Mouse (Mus musculus) common myeloid progenitor, adult 5-6 weeks (primary cell): ENCODE data around the gene Hnrnpul1. TPM values are rescaled to one million over a fixed set of nuclear protein-coding genes. Genes with fewer than 3 reads are reported as not detected.

Experiments used
- ATAC-seq: replicated peaks from 2 replicates; pipeline ENCODE4 v1.8.0; 2016; ENCODE audit warnings: low read depth, mild to moderate bottlenecking, moderate TSS enrichment, inconsistent platforms; ENCODE audit not compliant: poor library complexity, severe bottlenecking
- total RNA-seq: library from RNA; stranded (forward); fragments of 200-1000, 187-1606 nt; gene quantifications from 2 replicates; pipeline ENCODE4 v1.2.3, GENCODE M21; 2017

The Hnrnpul1 gene
- total RNA-seq, 1 experiment from 2014 or later, result 173 TPM

DNA sequence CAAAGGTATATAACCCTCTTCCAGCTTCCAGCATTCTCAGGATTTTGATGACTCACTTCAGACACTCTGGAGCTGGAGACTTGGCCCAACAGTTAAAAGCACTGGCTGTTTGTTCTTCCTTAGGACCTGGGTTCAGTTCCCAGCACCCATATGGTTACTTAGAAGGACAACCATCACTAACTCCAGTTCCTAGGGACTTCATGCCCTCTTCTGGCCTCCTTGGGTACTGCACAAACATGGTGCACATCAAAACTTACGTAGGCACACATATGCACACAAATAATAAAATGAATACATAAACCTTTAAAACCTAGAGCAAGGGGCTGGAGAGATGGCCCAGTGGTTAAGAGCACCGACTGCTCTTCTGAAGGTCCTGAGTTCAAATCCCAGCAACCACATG is 52.2 kb downstream of the Hnrnpul1 start:
- no peak for ATAC-seq

DNA sequence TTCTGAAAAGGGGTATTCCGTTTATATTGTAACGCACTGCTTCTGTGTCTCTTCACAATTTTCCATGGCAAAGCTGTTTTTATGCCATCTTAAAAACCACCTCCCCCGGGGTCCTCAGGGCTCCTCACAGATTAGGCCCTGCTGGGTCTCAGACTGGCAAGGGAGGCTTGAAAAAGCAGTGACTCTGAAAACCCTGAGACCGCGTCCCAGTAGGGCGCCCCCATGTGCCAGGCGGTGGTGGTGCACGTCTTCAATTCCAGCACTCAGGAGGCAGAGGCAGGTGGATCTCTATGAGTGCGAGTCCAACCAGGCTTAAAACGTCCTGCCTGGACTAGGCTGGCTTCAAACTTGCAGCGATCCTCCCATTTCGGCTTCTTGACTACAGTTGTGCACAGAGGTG is 53.8 kb downstream of the Hnrnpul1 start:
- ATAC-seq, result no peak

DNA sequence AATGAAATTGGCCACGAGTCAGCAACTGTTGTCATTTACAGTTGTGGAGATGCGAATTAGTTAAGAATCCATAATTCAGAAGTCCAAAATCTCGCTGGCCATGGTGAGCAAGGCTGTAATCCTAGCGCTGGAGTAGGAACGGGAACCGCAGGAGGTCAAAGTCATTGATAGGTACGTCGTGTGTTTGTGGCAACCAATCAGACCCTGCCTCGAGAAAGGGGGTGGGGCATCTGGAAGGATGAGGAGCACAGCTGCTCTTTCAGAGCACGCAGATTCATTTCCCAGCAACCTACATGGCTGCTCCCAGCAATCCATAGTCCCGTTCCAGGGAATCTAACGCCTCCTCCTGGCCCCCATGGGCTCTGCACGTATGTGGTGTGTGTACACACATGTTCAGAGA is 54.7 kb downstream of the Hnrnpul1 start:
- no peak for ATAC-seq

DNA sequence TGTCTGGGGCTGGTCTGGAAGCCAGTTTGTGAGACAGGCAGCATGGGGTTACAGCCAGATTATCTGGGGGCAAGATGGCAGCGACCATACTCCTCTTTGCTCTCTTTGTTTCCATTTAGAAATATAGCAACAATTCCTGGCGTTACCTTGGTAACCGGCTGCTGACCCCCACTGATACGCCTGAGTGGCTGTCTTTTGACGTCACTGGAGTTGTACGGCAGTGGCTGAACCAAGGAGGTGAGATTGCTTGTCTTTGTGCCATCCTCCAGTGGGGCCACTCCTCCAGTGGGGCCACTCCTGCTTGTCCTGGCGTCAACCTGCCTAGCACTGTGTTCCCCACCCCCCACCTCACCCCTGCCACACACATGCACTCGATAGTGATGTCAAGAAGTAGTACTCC is 60.5 kb downstream of the Hnrnpul1 start:
- no peak for ATAC-seq

DNA sequence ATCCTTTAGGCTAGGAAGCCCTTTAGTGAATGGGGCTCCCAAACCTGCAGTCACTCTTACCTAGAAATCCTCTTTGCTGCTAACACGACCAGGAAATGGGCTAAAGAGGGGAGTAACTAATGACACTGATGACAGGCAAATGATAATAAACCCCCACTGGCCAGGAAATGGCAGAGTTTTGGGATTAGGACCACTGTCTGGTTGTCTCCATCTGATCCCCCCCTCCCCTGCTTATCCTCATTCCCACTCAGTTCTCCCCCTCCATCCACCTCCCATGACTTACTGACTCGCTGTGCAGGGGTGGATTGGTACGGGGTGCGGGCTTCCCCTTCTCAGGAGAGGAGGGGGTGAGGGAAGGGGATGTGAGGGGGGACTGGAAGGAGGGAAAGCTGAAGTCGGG is 64.5 kb downstream of the Hnrnpul1 start:
- no peak for ATAC-seq

DNA sequence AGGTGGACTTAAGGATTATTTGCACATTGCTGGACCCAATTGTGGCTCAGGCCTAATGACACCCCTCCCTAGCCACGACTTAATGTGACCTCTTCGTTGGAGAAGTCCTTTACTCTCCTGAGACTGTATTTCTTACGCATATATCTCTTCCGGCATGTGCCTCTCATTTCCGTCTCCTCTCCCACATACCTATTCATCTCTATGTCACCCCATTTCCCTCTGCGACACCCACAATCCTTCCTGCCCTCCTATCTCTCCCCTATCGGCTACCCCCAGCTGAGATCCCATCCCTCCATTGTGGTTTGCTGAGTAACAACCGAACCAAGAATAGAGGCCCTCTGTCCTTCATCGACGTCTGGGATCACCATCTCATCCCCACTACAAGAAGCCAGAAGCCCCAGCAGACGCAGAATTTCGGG is 64.9 kb downstream of the Hnrnpul1 start:
- peak; percentile 45 for ATAC-seq

DNA sequence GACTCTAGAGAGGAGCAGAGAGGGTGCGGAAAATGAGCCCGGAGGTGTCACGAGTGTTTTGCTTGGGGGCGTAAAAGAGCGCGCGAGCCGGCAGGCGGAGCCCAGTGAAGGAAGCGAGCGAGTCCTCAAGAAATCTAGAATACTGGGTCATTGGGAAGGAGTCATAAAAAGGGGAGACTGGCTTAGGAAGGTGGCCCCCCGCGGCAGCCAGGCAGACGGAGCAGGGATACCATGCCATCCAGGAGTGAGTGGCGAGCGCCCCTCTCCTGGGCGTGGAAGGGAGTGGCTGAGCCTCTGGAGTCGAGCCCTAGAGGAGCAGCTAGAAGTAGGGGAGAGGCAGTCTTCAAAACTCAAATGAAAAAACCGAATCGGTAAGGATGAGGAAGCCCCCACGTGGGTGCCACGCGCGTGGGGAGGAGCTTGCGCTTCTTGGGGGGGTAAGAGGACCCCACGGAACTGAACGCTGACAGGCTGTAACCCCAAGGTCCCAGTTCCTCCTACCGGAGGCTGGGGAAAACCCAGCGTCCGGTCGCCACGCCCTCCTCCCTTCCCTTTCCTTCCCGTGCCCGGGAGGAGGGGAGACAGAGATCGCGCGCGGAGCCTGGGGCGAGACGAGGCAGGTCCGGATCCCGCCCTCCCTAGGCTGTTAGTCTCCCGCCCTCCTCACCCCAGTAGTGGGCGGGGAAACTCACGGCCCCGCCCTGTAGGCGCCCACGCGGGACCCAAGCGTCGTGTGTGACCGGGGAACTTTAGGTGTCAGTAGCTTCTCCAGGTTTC is 65.6 kb downstream of the Hnrnpul1 start:
- ATAC-seq, result peak; percentile 62

DNA sequence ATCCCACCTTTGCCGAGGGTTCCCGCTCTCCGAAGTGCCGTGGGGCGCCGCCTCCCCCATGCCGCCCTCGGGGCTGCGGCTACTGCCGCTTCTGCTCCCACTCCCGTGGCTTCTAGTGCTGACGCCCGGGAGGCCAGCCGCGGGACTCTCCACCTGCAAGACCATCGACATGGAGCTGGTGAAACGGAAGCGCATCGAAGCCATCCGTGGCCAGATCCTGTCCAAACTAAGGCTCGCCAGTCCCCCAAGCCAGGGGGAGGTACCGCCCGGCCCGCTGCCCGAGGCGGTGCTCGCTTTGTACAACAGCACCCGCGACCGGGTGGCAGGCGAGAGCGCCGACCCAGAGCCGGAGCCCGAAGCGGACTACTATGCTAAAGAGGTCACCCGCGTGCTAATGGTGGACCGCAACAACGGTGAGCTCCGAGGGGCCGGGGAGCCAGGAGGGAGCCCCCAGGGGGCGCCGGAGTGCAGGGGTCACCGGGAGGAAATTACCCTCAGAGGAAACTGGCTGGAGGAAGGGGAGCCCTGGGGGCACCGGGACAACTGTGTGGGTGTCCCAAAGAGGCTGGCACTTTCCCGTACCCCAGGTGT is 66.7 kb downstream of the Hnrnpul1 start:
- ATAC-seq, result no peak

DNA sequence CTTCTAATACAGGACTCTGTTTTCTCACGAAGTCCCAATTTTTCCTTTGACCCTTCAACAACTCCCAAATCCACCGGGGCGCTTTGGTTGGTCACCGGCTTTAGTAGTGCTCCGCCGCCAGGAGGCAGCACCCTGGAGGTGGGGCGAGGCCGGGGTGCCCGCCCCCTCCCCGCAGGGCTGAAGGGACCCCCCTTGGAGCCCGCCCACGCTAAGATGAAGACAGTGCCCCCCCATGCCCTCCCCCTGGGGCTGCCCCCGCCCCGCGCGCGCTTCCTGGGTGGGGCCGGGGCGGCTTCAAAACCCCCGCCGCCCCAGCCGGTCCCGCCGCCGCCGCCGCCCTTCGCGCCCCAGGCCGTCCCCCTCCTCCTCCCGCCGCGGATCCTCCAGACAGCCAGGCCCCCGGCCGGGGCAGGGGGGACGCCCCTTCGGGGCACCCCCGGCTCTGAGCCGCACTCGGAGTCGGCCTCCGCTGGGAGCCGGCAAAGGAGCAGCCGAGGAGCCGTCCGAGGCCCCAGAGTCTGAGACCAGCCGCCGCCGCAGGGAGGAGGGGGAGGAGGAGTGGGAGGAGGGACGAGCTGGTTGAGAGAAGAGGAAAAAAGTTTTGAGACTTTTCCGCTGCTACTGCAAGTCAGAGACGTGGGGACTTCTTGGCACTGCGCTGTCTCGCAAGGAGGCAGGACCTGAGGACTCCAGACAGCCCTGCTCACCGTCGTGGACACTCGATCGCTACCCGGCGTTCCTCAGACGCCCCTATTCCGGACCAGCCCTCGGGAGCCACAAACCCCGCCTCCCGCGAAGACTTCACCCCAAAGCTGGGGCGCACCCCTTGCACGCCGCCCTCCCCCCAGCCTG is 67.7 kb downstream of the Hnrnpul1 start, which contains the start of gene Tgfb1:
Gene Tgfb1 (plus strand): TSS at position 323 of the 852 bp plus-strand sequence.
- ATAC-seq, result peak; percentile 17

DNA sequence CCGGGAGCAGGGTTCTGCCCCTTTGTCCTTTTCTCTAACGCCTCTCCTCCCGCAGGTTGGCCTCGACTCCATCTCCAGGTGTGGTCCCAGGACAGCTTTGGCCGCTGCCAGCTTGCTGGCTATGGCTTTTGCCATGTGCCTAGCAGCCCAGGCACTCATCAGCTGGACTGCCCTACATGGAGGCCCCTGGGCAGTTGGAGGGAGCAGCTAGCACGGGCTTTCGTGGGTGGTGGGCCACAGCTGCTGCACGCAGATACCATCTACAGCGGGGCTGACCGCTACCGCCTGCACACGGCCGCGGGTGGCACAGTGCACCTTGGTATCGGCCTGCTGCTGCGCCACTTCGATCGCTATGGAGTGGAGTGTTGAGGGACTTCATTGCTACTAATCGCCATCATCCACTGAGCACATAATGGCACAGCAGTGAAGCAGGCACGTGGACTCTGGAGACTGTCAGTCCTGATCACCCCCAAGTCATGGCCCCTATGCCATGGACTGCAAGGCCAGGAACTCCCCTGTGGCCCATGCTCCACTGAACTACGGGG is 68.6 kb downstream of the Hnrnpul1 start:
- no peak for ATAC-seq

DNA sequence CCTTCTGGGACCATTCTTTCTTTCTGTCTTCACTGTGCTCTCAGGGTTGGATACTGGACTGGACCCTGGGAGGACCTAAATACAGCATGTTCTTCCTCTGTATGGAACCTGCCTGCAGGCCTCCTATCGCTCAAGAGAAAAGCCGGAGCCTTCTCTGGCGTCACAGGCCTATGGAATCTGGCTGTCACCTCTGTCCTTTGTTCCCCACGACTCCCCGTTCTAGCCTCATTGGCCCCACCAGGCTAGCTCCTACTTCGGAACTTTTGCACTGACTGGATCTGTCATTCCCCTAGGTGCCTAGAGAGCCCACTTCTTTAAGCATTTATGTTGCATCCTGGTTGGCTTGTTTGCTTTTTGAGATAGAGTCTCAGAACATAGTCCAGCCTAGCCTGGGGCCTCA is 69.9 kb downstream of the Hnrnpul1 start:
- no peak for ATAC-seq

DNA sequence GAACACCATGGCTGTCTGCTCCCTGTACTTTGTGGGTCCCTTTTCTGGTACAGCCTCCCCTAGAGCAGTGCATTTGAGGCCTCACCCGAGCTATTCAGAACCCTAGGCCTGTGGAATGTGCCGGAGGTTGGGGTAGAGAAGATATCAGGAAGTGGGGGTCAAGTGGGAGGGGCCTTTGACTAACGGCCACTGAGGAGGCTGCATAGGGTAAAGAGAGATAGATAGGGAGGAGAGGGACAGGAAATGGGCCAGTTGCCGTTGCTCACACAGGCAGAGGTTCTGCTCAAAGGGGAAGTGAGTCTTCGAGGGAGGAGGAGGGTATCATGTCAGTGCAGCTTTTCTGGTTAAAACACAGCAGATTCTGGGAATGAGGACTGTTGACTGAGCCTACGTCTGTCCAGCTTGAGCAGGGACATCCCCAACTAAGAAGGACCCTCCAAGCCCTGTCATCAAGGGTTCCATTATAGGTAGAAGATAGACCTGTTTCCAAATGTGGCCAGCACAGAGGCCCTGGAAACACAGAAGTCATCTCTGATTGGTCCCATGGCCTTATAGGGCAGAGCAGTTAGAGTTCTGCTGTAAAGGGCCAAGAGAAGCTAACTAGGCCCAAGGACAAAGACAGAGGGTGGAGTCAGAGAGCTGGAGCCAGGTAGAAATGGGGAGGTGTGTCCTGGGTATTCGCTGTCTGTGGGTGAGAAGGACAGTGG is 70.9 kb downstream of the Hnrnpul1 start:
- peak; percentile 37 for ATAC-seq

DNA sequence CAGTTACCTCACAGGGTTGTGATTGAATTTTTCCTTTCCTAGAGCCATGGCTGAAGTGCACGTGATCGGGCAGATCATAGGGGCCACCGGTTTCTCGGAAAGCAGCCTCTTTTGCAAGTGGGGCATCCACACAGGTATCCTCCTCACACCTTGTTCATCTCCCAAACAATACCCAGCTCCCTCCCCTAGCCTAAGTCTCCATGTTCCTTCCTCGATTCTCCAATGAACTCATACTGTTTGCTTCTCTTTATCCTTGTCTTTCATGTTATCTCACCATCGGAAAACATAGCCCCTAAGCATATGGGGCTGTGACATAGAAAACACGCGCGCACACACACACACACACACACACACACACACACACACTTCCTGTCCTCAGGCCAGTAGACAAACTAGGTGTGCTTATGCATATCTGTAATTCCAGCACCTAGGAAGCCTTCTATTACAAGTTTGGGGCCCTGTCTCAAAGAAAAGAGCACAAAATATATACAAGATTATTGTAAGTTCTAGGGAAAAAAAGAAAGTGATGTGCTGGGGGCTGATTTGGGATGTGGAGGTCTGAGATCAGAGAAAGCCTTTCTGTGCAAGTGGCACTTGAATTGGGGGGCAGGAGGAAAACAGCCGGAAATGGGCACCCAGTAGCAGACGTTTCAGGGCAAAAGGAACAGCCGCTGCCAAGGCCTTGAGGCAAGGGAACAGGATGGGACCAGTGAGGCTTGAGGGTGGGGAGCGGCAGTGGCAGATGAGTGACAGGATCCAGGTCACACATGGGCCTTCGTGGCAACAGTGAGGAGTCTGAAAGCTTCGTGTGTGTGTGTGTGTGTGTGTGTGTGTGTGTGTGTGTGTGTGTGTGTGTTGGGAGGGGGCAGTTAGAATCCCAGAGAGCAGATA is 73.0 kb downstream of the Hnrnpul1 start:
- ATAC-seq, result no peak

DNA sequence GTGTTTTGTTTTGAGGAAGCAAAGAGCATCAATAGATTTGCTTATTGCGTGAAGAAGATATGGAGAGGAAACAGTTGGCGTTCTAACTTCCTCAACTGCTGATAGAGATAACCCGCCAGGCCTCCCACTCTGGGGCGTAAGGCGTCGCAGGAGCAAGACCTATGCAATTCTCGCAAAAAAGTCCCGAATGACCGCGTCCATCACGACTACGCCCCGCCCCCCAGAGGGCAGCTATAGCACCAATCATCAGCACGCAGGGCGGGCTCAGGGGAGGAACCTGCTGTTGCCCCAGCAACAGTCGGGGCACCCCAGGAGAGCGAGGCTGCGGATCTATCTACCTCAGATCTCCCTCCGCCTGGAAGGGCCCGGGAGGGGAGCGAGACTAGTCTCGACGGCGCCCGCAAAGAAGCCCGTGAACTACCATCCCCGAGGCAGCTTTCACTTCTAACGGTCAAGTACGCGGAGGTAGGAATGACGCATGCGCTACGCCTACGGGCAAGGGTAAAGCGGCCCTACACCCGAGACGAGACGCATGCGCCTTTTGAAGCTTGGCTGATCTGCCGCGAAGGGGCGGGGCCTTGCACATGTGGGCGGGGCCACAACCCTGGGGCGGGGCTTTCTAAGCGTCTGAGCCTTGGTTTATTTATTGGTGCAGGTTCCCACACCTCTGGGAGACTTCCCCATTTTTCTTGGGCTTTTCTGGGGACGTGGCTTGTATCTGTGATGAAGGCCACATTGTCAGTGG is 73.9 kb downstream of the Hnrnpul1 start, which contains the start of gene B9d2:
Gene B9d2 (plus strand): TSS at position 267 of the 745 bp plus-strand sequence.
- ATAC-seq, result peak; percentile 70

DNA sequence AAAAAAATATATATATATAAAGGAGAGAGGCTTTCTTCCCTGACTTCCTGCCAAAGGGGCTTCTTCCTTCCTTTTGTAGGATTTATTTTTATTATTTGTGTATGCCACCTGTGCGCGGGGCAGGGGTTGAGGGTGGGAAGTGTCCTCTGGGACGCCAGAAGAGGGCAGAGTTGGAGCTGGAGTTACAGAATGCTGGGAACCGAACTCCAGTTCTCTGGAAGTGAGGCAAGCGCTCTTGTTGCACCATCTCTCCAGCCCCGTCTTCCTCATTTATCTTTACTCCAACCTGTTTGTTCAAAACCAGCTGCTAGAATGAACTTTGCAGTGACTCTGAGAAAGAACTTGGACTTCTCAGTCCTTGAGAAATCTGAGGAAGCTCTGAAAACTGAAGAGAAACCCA is 74.6 kb downstream of the Hnrnpul1 start:
- no peak for ATAC-seq

DNA sequence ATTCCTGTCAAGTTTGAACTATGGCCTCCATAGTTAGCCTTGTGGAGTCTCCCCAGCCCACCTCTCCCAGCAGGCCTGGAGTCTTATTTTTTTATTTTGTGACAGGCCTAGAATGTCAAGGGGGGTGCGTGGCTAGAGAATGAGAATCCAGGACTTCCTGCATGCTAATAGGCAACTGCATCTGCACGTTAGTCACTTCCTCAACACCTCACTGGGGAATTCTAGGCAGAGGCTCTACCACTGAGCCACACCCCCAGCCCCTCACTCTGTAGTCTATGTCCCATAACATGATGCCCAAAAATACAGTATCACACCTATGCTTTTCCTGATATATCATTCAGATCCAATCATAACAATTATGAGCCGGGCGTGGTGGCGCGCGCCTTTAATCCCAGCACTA is 77.5 kb downstream of the Hnrnpul1 start:
- no peak for ATAC-seq

DNA sequence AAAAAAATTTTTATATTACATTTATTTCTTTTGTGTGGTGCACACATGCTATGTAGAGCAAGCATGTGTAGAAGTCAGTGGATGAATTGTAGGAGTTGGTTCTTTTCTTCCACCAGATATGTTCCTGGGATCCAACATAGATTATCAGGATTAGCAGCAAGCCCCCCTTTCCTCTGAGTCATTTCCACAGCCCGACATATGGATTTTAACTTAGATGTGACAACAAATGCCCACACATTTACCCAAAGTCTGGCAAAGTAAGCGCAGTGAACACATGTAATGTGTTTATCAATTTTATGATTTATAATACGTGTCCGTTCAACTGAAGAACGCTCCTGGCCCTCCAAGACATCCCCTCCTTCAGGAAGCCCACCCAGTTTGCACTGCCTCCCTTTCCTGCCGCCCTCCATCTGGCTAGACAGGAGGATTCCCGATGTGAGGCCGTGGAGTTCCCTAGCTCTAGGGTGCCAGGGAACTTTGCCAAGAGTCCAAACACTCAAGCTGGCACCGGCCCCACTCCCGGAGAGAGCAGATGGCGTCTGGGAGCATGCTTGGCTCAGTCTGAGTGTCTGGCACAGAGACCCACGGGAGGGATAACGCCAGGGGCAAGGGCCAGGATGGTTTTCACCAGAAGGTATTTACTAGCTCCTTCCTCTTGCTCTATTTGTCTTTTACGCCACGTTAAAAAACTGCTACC is 78.3 kb downstream of the Hnrnpul1 start:
- ATAC-seq, result no peak

DNA sequence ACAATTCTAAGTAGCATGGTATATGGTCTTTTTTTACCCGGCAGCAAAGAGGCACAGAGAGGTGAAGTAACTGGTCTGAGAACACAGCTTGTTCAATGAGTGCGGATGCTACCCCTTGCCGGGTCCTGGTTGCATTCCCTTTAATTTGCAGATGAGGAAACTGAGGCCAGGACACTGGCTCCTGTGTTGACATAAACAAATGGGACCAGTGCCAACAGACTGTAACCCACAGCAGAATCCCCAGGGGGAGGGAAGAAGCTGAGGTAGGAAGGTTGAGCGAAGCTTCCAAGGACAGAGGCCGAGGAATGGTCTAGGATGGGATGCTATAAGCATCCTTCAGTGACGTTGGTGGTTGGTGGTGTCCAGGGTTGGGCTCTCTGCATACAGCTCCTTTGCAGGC is 79.2 kb downstream of the Hnrnpul1 start:
- no peak for ATAC-seq
